Mouse (Mus musculus): ENCODE data around the gene 4930469K13Rik. TPM values are rescaled to one million over a fixed set of nuclear protein-coding genes. Genes with fewer than 3 reads are reported as not detected.
"Not testable (repeated sequence)": the region's sequence is repeated elsewhere in the genome, so short reads cannot be mapped to it uniquely, and the experiment has no call there.

The 4930469K13Rik gene
- not detected in 2 replicates for polyA plus RNA-seq (2015; fragmentation: Nextera tagmentation; extraction: Ambion mirVana)

DNA sequence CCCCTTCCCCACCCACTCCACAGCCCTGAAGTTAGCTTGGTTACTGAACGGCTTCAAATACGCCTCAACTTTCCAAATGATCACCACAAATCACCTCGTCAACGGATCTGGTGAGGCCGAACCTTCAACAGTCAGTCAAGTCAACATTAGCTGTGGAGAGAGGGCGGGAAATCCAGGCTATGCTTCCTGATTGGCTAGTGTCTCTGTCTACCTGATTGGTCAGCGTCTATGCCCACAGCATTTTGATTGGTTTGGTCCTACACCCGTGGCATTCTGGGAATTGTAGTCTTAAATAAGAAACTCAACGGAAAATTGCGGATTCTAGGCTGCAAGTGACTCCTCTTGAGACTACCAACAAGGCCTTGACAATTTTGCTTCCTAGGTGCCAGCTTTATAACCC lies at the start of gene 4930469K13Rik:
Gene 4930469K13Rik, minus strand, starts transcription at position 133 of the 400 bp plus-strand sequence.
- Histone ChIP-seq H3K9ac (no peak within 1 kb of the TSS), H3K4me2 (no peak within 1 kb of the TSS), H3K9me3 (replicated peaks) (no peaks in the 10 kb centered on the region), H3K27ac (no peak within 1 kb of the TSS), H3K36me3 (ENCODE audit: poor library complexity, severe bottlenecking) (no peaks in the 10 kb centered on the region), H3K4me3 (no peak within 1 kb of the TSS), H3K27me3 (no peaks in the 10 kb centered on the region), H3K4me1 (no peaks in the 10 kb centered on the region)
- peak; percentile 62; the same call in 1 of the 2 replicates for ATAC-seq
- WGBS = 84% methylated on average over 10 of the region's 10 CpGs

DNA sequence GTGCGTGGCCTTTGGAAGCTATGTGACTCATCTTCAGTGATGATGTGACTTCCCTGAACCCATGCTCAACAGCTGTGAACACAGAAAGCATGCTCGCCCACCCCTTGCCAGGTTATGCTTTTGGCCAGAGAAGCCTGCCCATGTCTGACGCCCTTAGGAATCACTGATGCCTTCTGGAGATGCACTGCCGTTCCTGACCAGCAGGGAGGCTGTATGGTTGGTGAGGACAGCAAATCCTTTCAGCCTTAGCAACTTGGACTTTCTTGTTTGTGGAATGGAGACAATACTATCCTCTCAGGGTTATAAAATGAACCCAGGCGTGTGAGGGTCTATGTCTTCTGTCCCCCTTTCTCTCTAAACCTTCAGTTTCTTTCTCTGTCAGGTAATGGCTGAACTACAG lies 48.6 kb upstream of the 4930469K13Rik start:
- Histone ChIP-seq H3K27ac (no peak overlapping the region), H3K4me1 (no peaks in the 10 kb centered on the region), H3K9me3 (replicated peaks) (no peaks in the 10 kb centered on the region), H3K27me3 (peaks cover 51% of the 10 kb centered on the region), H3K36me3 (ENCODE audit: poor library complexity, severe bottlenecking) (no peaks in the 10 kb centered on the region), H3K4me3 (no peak overlapping the region), H3K9ac (no peak overlapping the region), H3K4me2 (no peak overlapping the region)
- no peak for ATAC-seq
- 81% methylated on average over 5 of the region's 5 CpGs for WGBS

- H3K27me3 ChIP-seq = peaks cover 62% of the 10 kb centered on the region
- H3K4me1 ChIP-seq = no peaks in the 10 kb centered on the region
- no peaks in the 10 kb centered on the region for H3K36me3 ChIP-seq (ENCODE audit: poor library complexity, severe bottlenecking)
- no peak overlapping the region for H3K9ac ChIP-seq
- WGBS = 56% methylated on average over 4 of the region's 4 CpGs
- no peaks in the 10 kb centered on the region for H3K9me3 ChIP-seq (replicated peaks)
- H3K27ac ChIP-seq = no peak overlapping the region
- H3K4me2 ChIP-seq = no peak overlapping the region
- H3K4me3 ChIP-seq = no peak overlapping the region
- ATAC-seq = peak; percentile 33; the same call in 1 of the 2 replicates
Observed at GRCm38 (mm10) chr11:34144421-34144820, 46.1 kb upstream of the 4930469K13Rik start.

GRCm38 (mm10) chr11:34143984-34144383 lies 45.6 kb upstream of the 4930469K13Rik start:
- no peak overlapping the region for H3K9ac ChIP-seq
- no peak overlapping the region for H3K4me3 ChIP-seq
- no peak for ATAC-seq
- no peak overlapping the region for H3K27ac ChIP-seq
- no peaks in the 10 kb centered on the region for H3K36me3 ChIP-seq (ENCODE audit: poor library complexity, severe bottlenecking)
- H3K27me3 ChIP-seq = peaks cover 62% of the 10 kb centered on the region
- 87% methylated on average over 5 of the region's 5 CpGs for WGBS
- no peak overlapping the region for H3K4me2 ChIP-seq
- peaks cover 4% of the 10 kb centered on the region; the same call in 1 of the 2 replicates for H3K4me1 ChIP-seq
- H3K9me3 ChIP-seq (replicated peaks) = no peaks in the 10 kb centered on the region

DNA sequence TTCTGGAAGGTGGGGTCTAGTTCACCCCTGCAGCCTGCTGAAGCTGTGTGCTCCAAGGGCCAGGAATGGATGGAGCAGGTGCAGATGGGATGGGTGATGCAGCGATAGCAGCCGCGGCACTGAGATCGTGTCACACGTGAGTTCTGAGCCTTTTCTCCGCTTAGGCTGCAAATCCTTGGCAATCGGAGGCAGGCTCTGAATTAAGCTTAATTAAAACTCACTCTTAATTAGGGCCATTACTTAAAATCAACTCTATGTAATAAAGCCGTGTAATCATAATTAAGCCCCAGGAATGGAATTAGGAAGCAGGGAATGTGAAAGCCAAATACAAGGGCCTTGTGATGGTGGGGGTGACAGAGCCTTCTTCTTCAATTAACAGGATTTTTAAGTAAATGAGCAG lies 40.9 kb upstream of the 4930469K13Rik start:
- H3K9me3 ChIP-seq (replicated peaks) = no peaks in the 10 kb centered on the region
- peaks cover 4% of the 10 kb centered on the region; the same call in 1 of the 2 replicates for H3K4me1 ChIP-seq
- H3K4me3 ChIP-seq = no peak overlapping the region
- peaks cover 75% of the 10 kb centered on the region for H3K27me3 ChIP-seq
- ATAC-seq = peak; percentile 84
- H3K9ac ChIP-seq = no peak overlapping the region
- H3K36me3 ChIP-seq (ENCODE audit: poor library complexity, severe bottlenecking) = no peaks in the 10 kb centered on the region
- 0 out of 2 replicates have a peak overlapping the region, but pooled peaks have one; percentile 10 for H3K27ac ChIP-seq
- 39% methylated on average over 8 of the region's 8 CpGs for WGBS
- no peak overlapping the region for H3K4me2 ChIP-seq

GRCm38 (mm10) chr11:34128412-34128811 lies 30.1 kb upstream of the 4930469K13Rik start:
- 89% methylated on average over 2 of the region's 2 CpGs for WGBS
- no peak for ATAC-seq
- Histone ChIP-seq H3K4me1 (no peaks in the 10 kb centered on the region), H3K4me2 (no peak overlapping the region), H3K9ac (no peak overlapping the region), H3K36me3 (ENCODE audit: poor library complexity, severe bottlenecking) (no peaks in the 10 kb centered on the region), H3K27me3 (peaks cover 12% of the 10 kb centered on the region), H3K4me3 (no peak overlapping the region), H3K27ac (no peak overlapping the region), H3K9me3 (replicated peaks) (no peaks in the 10 kb centered on the region)

- not testable (repeated sequence) for H3K36me3 ChIP-seq (ENCODE audit: poor library complexity, severe bottlenecking); H3K9me3 ChIP-seq (replicated peaks); H3K9ac ChIP-seq; H3K27ac ChIP-seq; H3K4me3 ChIP-seq; H3K4me2 ChIP-seq; ATAC-seq; H3K4me1 ChIP-seq
- peaks cover 12% of the 10 kb centered on the region for H3K27me3 ChIP-seq
- 83% methylated on average over 3 of the region's 3 CpGs for WGBS
Observed at GRCm38 (mm10) chr11:34125727-34126126, 27.4 kb upstream of the 4930469K13Rik start.

GRCm38 (mm10) chr11:34124852-34125251 lies 26.5 kb upstream of the 4930469K13Rik start:
- Histone ChIP-seq H3K4me1 (no peaks in the 10 kb centered on the region), H3K4me2 (no peak overlapping the region), H3K27me3 (peaks cover 12% of the 10 kb centered on the region), H3K4me3 (no peak overlapping the region), H3K9ac (no peak overlapping the region), H3K9me3 (replicated peaks) (no peaks in the 10 kb centered on the region), H3K36me3 (ENCODE audit: poor library complexity, severe bottlenecking) (no peaks in the 10 kb centered on the region), H3K27ac (no peak overlapping the region)
- 73% methylated on average over 7 of the region's 7 CpGs for WGBS
- no peak for ATAC-seq

DNA sequence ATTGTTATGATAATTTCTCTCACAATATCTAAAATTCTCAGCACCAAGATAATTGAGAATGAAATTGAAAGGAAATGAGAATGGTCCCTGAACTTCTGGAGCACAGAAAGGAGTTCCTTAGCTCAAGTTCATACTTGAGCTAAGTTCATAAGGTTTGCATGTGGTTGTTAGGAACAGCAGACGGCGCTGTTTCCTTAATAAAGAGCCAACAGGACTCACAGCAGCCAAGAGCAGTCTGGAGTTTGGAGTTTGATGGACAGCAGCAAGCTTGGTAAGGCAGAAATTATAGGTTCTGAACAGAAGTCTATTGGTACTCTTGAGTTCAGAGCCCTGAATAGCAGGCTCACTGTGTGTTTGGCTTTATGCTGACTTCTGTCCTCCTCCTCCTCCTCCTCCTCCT lies 24.8 kb upstream of the 4930469K13Rik start:
- no peak overlapping the region for H3K27ac ChIP-seq
- WGBS = 23% methylated on average over 2 of the region's 2 CpGs
- no peak overlapping the region for H3K9ac ChIP-seq
- no peaks in the 10 kb centered on the region for H3K4me1 ChIP-seq
- H3K36me3 ChIP-seq (ENCODE audit: poor library complexity, severe bottlenecking) = no peaks in the 10 kb centered on the region
- ATAC-seq = peak; percentile 61; the same call in 1 of the 2 replicates
- H3K4me2 ChIP-seq = no peak overlapping the region
- H3K27me3 ChIP-seq = peaks cover 12% of the 10 kb centered on the region
- H3K9me3 ChIP-seq (replicated peaks) = no peaks in the 10 kb centered on the region
- H3K4me3 ChIP-seq = no peak overlapping the region

DNA sequence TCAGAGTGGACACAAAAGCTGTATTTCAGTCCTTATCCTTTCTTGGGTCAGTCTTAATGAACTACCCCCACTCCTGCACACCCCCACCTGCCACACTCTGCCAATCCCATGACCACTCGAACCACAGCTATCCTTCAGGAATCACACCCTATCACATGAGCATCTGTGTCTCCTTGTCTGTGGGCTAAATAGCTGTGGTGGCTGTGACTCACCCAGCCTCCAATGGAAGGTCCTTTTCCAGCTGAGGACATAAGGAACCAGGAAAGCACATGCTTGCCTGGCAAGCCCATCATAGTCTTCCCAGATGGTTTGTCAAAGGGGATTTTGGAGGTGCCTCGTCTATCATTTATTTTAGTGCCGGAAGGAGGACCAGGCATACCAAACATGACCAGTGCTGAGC lies 20.0 kb upstream of the 4930469K13Rik start:
- no peaks in the 10 kb centered on the region for H3K9me3 ChIP-seq (replicated peaks)
- WGBS = 92% methylated on average over 3 of the region's 3 CpGs

GRCm38 (mm10) chr11:34117581-34117980 lies 19.2 kb upstream of the 4930469K13Rik start:
- 92% methylated on average over 3 of the region's 3 CpGs for WGBS
- no peaks in the 10 kb centered on the region for H3K36me3 ChIP-seq (ENCODE audit: poor library complexity, severe bottlenecking)
- no peaks in the 10 kb centered on the region for H3K9me3 ChIP-seq (replicated peaks)
- H3K4me2 ChIP-seq = no peak overlapping the region
- H3K9ac ChIP-seq = no peak overlapping the region
- H3K27me3 ChIP-seq = peaks cover 8% of the 10 kb centered on the region; the same call in 1 of the 2 replicates
- H3K4me1 ChIP-seq = peaks cover 12% of the 10 kb centered on the region
- ATAC-seq = no peak
- no peak overlapping the region for H3K4me3 ChIP-seq
- H3K27ac ChIP-seq = no peak overlapping the region

More for the DNA sequence above, 20.0 kb upstream of the 4930469K13Rik start:
- H3K4me1 ChIP-seq = peaks cover 5% of the 10 kb centered on the region; the same call in 1 of the 2 replicates
- H3K4me2 ChIP-seq = no peak overlapping the region
- H3K4me3 ChIP-seq = no peak overlapping the region
- H3K27ac ChIP-seq = no peak overlapping the region
- no peak overlapping the region for H3K9ac ChIP-seq
- peaks cover 8% of the 10 kb centered on the region; the same call in 1 of the 2 replicates for H3K27me3 ChIP-seq
- no peak for ATAC-seq
- no peaks in the 10 kb centered on the region for H3K36me3 ChIP-seq (ENCODE audit: poor library complexity, severe bottlenecking)

- Histone ChIP-seq H3K27me3 (peaks cover 8% of the 10 kb centered on the region; the same call in 1 of the 2 replicates), H3K9ac (no peak overlapping the region), H3K4me1 (peaks cover 21% of the 10 kb centered on the region), H3K36me3 (ENCODE audit: poor library complexity, severe bottlenecking) (no peaks in the 10 kb centered on the region), H3K9me3 (replicated peaks) (no peaks in the 10 kb centered on the region), H3K4me3 (no peak overlapping the region), H3K27ac (no peak overlapping the region), H3K4me2 (no peak overlapping the region)
- WGBS = 70% methylated on average over 2 of the region's 2 CpGs
- ATAC-seq = no peak
Observed at GRCm38 (mm10) chr11:34116572-34117135, 18.3 kb upstream of the 4930469K13Rik start.

- 49% methylated on average over 2 of the region's 2 CpGs for WGBS
- Histone ChIP-seq H3K4me2 (no peak overlapping the region), H3K27ac (no peak overlapping the region; the same call in 1 of the 2 replicates), H3K36me3 (ENCODE audit: poor library complexity, severe bottlenecking) (no peaks in the 10 kb centered on the region), H3K9me3 (replicated peaks) (no peaks in the 10 kb centered on the region), H3K9ac (no peak overlapping the region), H3K4me1 (peaks cover 21% of the 10 kb centered on the region), H3K4me3 (no peak overlapping the region), H3K27me3 (peaks cover 8% of the 10 kb centered on the region; the same call in 1 of the 2 replicates)
- ATAC-seq = peak; percentile 22; the same call in 1 of the 2 replicates
Observed at GRCm38 (mm10) chr11:34113760-34114159, 15.4 kb upstream of the 4930469K13Rik start.

Data from forebrain, embryonic 13.5 days (tissue).